Mouse (Mus musculus) cerebellum, adult 11 months (tissue): Measurements from ENCODE around the gene Ttc27.

ENCODE experiments used
- DNase-seq: peaks from one replicate; pipeline ENCODE4 v3.0.0; 2022

Ttc27 gene

GRCm38 (mm10) chr17:74754369-74755118 lies 37.0 kb downstream of the Ttc27 start:
- no peak for DNase-seq

GRCm38 (mm10) chr17:74769390-74769811 lies 51.9 kb downstream of the Ttc27 start:
- no peak for DNase-seq

- DNase-seq = no peak
Observed at GRCm38 (mm10) chr17:74772364-74772763, 54.8 kb downstream of the Ttc27 start.

GRCm38 (mm10) chr17:74773556-74773955 lies 56.0 kb downstream of the Ttc27 start:
- DNase-seq = no peak

GRCm38 (mm10) chr17:74780133-74780532 lies 62.6 kb downstream of the Ttc27 start:
- DNase-seq = no peak

- no peak for DNase-seq
Observed at GRCm38 (mm10) chr17:74780627-74781026, 63.1 kb downstream of the Ttc27 start.

- no peak for DNase-seq
Observed at GRCm38 (mm10) chr17:74781911-74782310, 64.4 kb downstream of the Ttc27 start.

GRCm38 (mm10) chr17:74785586-74785985 lies 68.1 kb downstream of the Ttc27 start:
- no peak for DNase-seq

GRCm38 (mm10) chr17:74786198-74786734 lies 68.7 kb downstream of the Ttc27 start:
- no peak for DNase-seq

GRCm38 (mm10) chr17:74796023-74796699 lies 78.6 kb downstream of the Ttc27 start:
- no peak for DNase-seq

GRCm38 (mm10) chr17:74799865-74800264 lies 82.3 kb downstream of the Ttc27 start:
- no peak for DNase-seq

GRCm38 (mm10) chr17:74802765-74803164 lies 85.2 kb downstream of the Ttc27 start:
- DNase-seq = no peak

- no peak for DNase-seq
Observed at GRCm38 (mm10) chr17:74803835-74804234, 86.3 kb downstream of the Ttc27 start.

- DNase-seq = no peak
Observed at GRCm38 (mm10) chr17:74804321-74804930, 86.9 kb downstream of the Ttc27 start.

GRCm38 (mm10) chr17:74807509-74808248 lies 90.1 kb downstream of the Ttc27 start:
- no peak for DNase-seq

- DNase-seq = no peak
Observed at GRCm38 (mm10) chr17:74808330-74808729, 90.8 kb downstream of the Ttc27 start.

GRCm38 (mm10) chr17:74808901-74809300 lies 91.4 kb downstream of the Ttc27 start:
- DNase-seq = no peak

- DNase-seq = no peak
Observed at GRCm38 (mm10) chr17:74810892-74811625, 93.5 kb downstream of the Ttc27 start.

- DNase-seq = no peak
Observed at GRCm38 (mm10) chr17:74819711-74820110, 102.2 kb downstream of the Ttc27 start.

GRCm38 (mm10) chr17:74830851-74831250 lies 113.3 kb downstream of the Ttc27 start:
- DNase-seq = no peak

GRCm38 (mm10) chr17:74841721-74842120 lies 124.2 kb downstream of the Ttc27 start:
- DNase-seq = no peak

GRCm38 (mm10) chr17:74842603-74843002 lies 125.1 kb downstream of the Ttc27 start:
- no peak for DNase-seq
